Mouse (Mus musculus) hindbrain, embryonic 10.5 days (tissue): ENCODE results near the gene Pik3ca. TPM values are rescaled to one million over a fixed set of nuclear protein-coding genes. Genes with fewer than 3 reads are reported as not detected.
"Not testable (repeated sequence)": the region's sequence is repeated elsewhere in the genome, so short reads cannot be mapped to it uniquely, and the experiment has no call there.

Source experiments
- DNase-seq: peaks from one replicate; pipeline ENCODE4 v3.0.0-alpha.2; 2017; ENCODE audit warnings: low spot score
- H3K27ac ChIP-seq: fragments of 300-500 bp; sonication (generic); 2 replicates; pipeline ENCODE4 v1.5.1; 2016; ENCODE audit warnings: mild to moderate bottlenecking, moderate library complexity
- H3K27me3 ChIP-seq: fragments of 300-500 bp; sonication (generic); 2 replicates; pipeline ENCODE4 v1.6.1; 2016; ENCODE audit warnings: mild to moderate bottlenecking; ENCODE audit not compliant: poor library complexity, insufficient read depth, severe bottlenecking
- H3K36me3 ChIP-seq: fragments of 300-500 bp; sonication (generic); 2 replicates; pipeline ENCODE4 v1.6.1; 2016; ENCODE audit warnings: mild to moderate bottlenecking, moderate library complexity
- H3K4me1 ChIP-seq: fragments of 300-500 bp; sonication (generic); replicated peaks from 2 replicates; pipeline ENCODE4 v1.6.1; 2016; ENCODE audit warnings: mild to moderate bottlenecking
- H3K4me3 ChIP-seq: fragments of 300-500 bp; sonication (generic); 2 replicates; pipeline ENCODE4 v1.5.1; 2016; ENCODE audit warnings: mild to moderate bottlenecking, moderate library complexity
- H3K9me3 ChIP-seq: fragments of 300-500 bp; sonication (generic); 2 replicates; pipeline ENCODE4 v1.6.1; 2016; ENCODE audit warnings: mild to moderate bottlenecking, moderate library complexity
- WGBS: fragments of 180-500 bp; shearing (Covaris S2); methylation state at CpG from one replicate; pipeline ENCODE4 v1.1.7; 2016; 5-methylcytosine and 5-hydroxymethylcytosine counted together
- polyA plus RNA-seq: library from polyadenylated mRNA; unstranded; fragments of >200 nt; fragmentation: Nextera tagmentation; extraction: Ambion mirVana; gene quantifications from 2 replicates; pipeline ENCODE4 v1.2.1, GENCODE M21; 2016

The Pik3ca gene
- polyA plus RNA-seq, 1 experiment from 2014 or later, result 7.4 TPM

- no peak overlapping the region for H3K4me3 ChIP-seq
- no peaks in the 10 kb centered on the region for H3K27me3 ChIP-seq
- H3K4me1 ChIP-seq, result no peaks in the 10 kb centered on the region
- no peaks in the 10 kb centered on the region for H3K9me3 ChIP-seq
- no peaks in the 10 kb centered on the region for H3K36me3 ChIP-seq
- H3K27ac ChIP-seq, result no peak overlapping the region
- no peak for DNase-seq
- 88% methylated on average over 6 of the region's 6 CpGs for WGBS
These were observed 9.3 kb downstream of the Pik3ca start for GRCm38 (mm10) chr3:32406804-32407203.

- no peaks in the 10 kb centered on the region for H3K27me3 ChIP-seq
- H3K4me3 ChIP-seq, result no peak overlapping the region
- no peak for DNase-seq
- H3K36me3 ChIP-seq, result no peaks in the 10 kb centered on the region
- no peak overlapping the region for H3K27ac ChIP-seq
- H3K9me3 ChIP-seq, result no peaks in the 10 kb centered on the region
- 91% methylated on average over 3 of the region's 3 CpGs for WGBS
- no peaks in the 10 kb centered on the region for H3K4me1 ChIP-seq
These were observed 11.4 kb downstream of the Pik3ca start for GRCm38 (mm10) chr3:32408811-32409273.

GRCm38 (mm10) chr3:32412502-32413044 is 15.1 kb downstream of the Pik3ca start:
- Histone ChIP-seq H3K4me1 (peaks cover 6% of the 10 kb centered on the region), H3K27me3 (no peaks in the 10 kb centered on the region), H3K9me3 (no peaks in the 10 kb centered on the region), H3K27ac (no peak overlapping the region), H3K4me3 (no peak overlapping the region), H3K36me3 (0 out of 2 replicates have a peak, but pooled peaks cover under 1% of the 10 kb centered on the region)
- DNase-seq, result no peak
- WGBS, result 87% methylated on average over 7 of the region's 7 CpGs

- DNase-seq, result no peak
- Histone ChIP-seq H3K4me1 (peaks cover 6% of the 10 kb centered on the region), H3K36me3 (peaks cover 4% of the 10 kb centered on the region; the same call in 1 of the 2 replicates), H3K4me3 (no peak overlapping the region), H3K27ac (no peak overlapping the region), H3K9me3 (no peaks in the 10 kb centered on the region), H3K27me3 (no peaks in the 10 kb centered on the region)
- 71% methylated on average over 4 of the region's 4 CpGs for WGBS
These were observed 16.9 kb downstream of the Pik3ca start for GRCm38 (mm10) chr3:32414381-32414780.

GRCm38 (mm10) chr3:32415370-32416309 is 18.2 kb downstream of the Pik3ca start:
- WGBS, result 80% methylated on average over 3 of the region's 3 CpGs
- H3K27me3 ChIP-seq, result no peaks in the 10 kb centered on the region
- no peak overlapping the region for H3K4me3 ChIP-seq

GRCm38 (mm10) chr3:32417751-32418211 is 20.3 kb downstream of the Pik3ca start:
- no peaks in the 10 kb centered on the region for H3K9me3 ChIP-seq
- DNase-seq, result no peak
- no peak overlapping the region for H3K27ac ChIP-seq
- H3K4me3 ChIP-seq, result no peak overlapping the region
- no peaks in the 10 kb centered on the region for H3K27me3 ChIP-seq
- H3K4me1 ChIP-seq, result peaks cover 6% of the 10 kb centered on the region
- peaks cover 4% of the 10 kb centered on the region; the same call in 1 of the 2 replicates for H3K36me3 ChIP-seq
- WGBS, result 92% methylated on average over 5 of the region's 5 CpGs

More at GRCm38 (mm10) chr3:32415370-32416309, 18.2 kb downstream of the Pik3ca start:
- H3K4me1 ChIP-seq, result peaks cover 6% of the 10 kb centered on the region
- no peak overlapping the region for H3K27ac ChIP-seq
- H3K36me3 ChIP-seq, result peaks cover 4% of the 10 kb centered on the region; the same call in 1 of the 2 replicates
- DNase-seq, result no peak
- H3K9me3 ChIP-seq, result no peaks in the 10 kb centered on the region

GRCm38 (mm10) chr3:32419866-32420265 is 22.4 kb downstream of the Pik3ca start:
- Histone ChIP-seq H3K36me3 (peaks cover 18% of the 10 kb centered on the region), H3K4me1 (peaks cover 6% of the 10 kb centered on the region), H3K9me3 (0 out of 2 replicates have a peak, but pooled peaks cover 7% of the 10 kb centered on the region), H3K4me3 (no peak overlapping the region), H3K27me3 (no peaks in the 10 kb centered on the region), H3K27ac (no peak overlapping the region)
- no peak for DNase-seq
- 81% methylated on average over 2 of the region's 2 CpGs for WGBS

GRCm38 (mm10) chr3:32421115-32422054 is 23.9 kb downstream of the Pik3ca start:
- H3K9me3 ChIP-seq, result 0 out of 2 replicates have a peak, but pooled peaks cover 7% of the 10 kb centered on the region
- 93% methylated on average over 6 of the region's 6 CpGs for WGBS
- no peaks in the 10 kb centered on the region for H3K27me3 ChIP-seq
- H3K36me3 ChIP-seq, result peaks cover 26% of the 10 kb centered on the region
- no peaks in the 10 kb centered on the region for H3K4me1 ChIP-seq
- H3K27ac ChIP-seq, result no peak overlapping the region
- no peak overlapping the region for H3K4me3 ChIP-seq
- no peak for DNase-seq

- Histone ChIP-seq H3K4me3 (no peak overlapping the region), H3K27me3 (no peaks in the 10 kb centered on the region), H3K9me3 (0 out of 2 replicates have a peak, but pooled peaks cover 7% of the 10 kb centered on the region), H3K4me1 (0 out of 2 replicates have a peak, but pooled peaks cover 3% of the 10 kb centered on the region), H3K36me3 (peaks cover 25% of the 10 kb centered on the region), H3K27ac (no peak overlapping the region)
- no peak for DNase-seq
- 82% methylated on average over 4 of the region's 4 CpGs for WGBS
These were observed 30.2 kb downstream of the Pik3ca start for GRCm38 (mm10) chr3:32427695-32428094.

- no peak overlapping the region for H3K27ac ChIP-seq
- 90% methylated on average over 3 of the region's 3 CpGs for WGBS
These were observed 30.9 kb downstream of the Pik3ca start for GRCm38 (mm10) chr3:32428361-32428760.

GRCm38 (mm10) chr3:32428921-32429320 is 31.4 kb downstream of the Pik3ca start:
- 87% methylated on average over 4 of the region's 4 CpGs for WGBS
- Histone ChIP-seq H3K9me3 (0 out of 2 replicates have a peak, but pooled peaks cover 6% of the 10 kb centered on the region), H3K4me3 (no peak overlapping the region), H3K4me1 (0 out of 2 replicates have a peak, but pooled peaks cover 3% of the 10 kb centered on the region), H3K36me3 (peaks cover 18% of the 10 kb centered on the region), H3K27ac (no peak overlapping the region), H3K27me3 (no peaks in the 10 kb centered on the region)
- DNase-seq, result no peak

More at GRCm38 (mm10) chr3:32428361-32428760, 30.9 kb downstream of the Pik3ca start:
- H3K4me1 ChIP-seq, result 0 out of 2 replicates have a peak, but pooled peaks cover 3% of the 10 kb centered on the region
- no peak for DNase-seq
- H3K27me3 ChIP-seq, result no peaks in the 10 kb centered on the region
- H3K9me3 ChIP-seq, result 0 out of 2 replicates have a peak, but pooled peaks cover 7% of the 10 kb centered on the region
- H3K4me3 ChIP-seq, result no peak overlapping the region
- H3K36me3 ChIP-seq, result peaks cover 23% of the 10 kb centered on the region

GRCm38 (mm10) chr3:32429351-32429750 is 31.9 kb downstream of the Pik3ca start:
- not testable (repeated sequence) for H3K27me3 ChIP-seq, H3K27ac ChIP-seq, H3K4me1 ChIP-seq, H3K9me3 ChIP-seq, DNase-seq, H3K4me3 ChIP-seq
- H3K36me3 ChIP-seq, result peaks cover 13% of the 10 kb centered on the region
